Mouse (Mus musculus) adrenal gland, adult 10 weeks (tissue): ENCODE measurements around the gene AC192777.2. TPM values are rescaled to one million over a fixed set of nuclear protein-coding genes. Genes with fewer than 3 reads are reported as not detected.

Experiments used
- polyA plus RNA-seq: library from polyadenylated mRNA; stranded (reverse); fragments of 350-450 nt; fragmentation: Illumina TruSeq; extraction: RNeasy Lipid Tissue Mini Kit (QIAGEN cat#74804); gene quantifications from one replicate; pipeline ENCODE4 v1.2.3, GENCODE M21; 2014; ENCODE audit warnings: low read depth, low replicate concordance

Gene AC192777.2
- polyA plus RNA-seq: not detected

GRCm38 (mm10) chr17:40095150-40095549 lies at the start of gene AC192777.2:
Gene AC192777.2, plus strand, starts transcription at chr17:40095450.

Other genes with a start within 250 kb of the AC192777.2 start
- gene Esp38, start 144.9 kb upstream of the AC192777.2 start, polyA plus RNA-seq: not detected
- not detected for gene Pgk2, start 113.2 kb downstream of the AC192777.2 start, polyA plus RNA-seq
- gene Crisp3, start 146.8 kb downstream of the AC192777.2 start, polyA plus RNA-seq: not detected
- 3.4 TPM for gene Crisp1, start 223.8 kb downstream of the AC192777.2 start, polyA plus RNA-seq